Mouse (Mus musculus) adrenal gland (tissue): ENCODE measurements around the gene Ergic2.
"Not testable (repeated sequence)": the region's sequence is repeated elsewhere in the genome, so short reads cannot be mapped to it uniquely, and the experiment has no call there.

Experiments
- intact Hi-C: fragments of 180-260 bp; cut with DNase I; formaldehyde crosslinking; loops from one replicate; pipeline ENCODE4 v1.15.1; 2025

Ergic2 gene

DNA sequence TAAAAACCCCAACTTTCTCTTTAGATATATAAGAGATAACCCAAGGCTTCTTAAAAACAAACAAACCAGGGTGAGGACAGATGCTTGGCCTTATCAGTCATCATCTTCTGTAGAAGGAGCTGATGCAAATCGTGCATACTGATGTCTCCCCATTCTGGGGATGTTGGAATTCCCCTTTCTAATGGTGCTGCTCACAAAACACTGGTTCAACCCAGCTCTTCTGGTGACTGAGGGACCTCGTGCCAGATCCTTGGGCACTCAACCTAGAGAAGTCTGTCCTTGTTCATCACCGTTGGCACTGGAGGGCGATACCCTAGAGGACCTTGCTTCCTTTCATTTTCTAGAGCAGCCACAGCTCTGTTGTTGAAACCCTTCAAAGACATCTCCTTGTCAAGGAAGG is 4.6 kb upstream of the Ergic2 start:
- intact Hi-C loops: loop anchor here (10.0 kb wide), 1 partner anchor 678 kb away; the partner anchor contains the start of gene Caprin2

DNA sequence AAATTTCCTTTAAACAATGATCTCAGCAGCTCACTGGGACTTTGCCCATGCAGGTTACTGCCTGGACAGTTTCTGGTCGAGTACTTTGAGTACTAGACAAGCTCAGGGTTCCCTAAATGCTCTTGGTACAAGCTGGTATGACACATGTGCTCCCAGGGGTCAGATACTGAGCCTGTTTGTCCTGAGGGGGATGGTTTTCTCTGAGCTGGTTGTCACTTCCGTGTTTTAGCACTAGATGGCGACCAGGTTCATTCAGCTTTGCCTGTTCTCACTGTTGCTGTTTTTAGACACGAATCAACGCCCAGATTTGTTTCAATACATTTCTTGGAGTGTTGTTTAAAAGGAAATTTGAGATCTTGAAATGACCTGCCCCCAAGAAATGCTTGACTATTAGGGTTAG is 2.6 kb upstream of the Ergic2 start:
- intact Hi-C loops: loop anchor here (10.0 kb wide), 1 partner anchor 680 kb away; the partner anchor contains the start of gene Caprin2

DNA sequence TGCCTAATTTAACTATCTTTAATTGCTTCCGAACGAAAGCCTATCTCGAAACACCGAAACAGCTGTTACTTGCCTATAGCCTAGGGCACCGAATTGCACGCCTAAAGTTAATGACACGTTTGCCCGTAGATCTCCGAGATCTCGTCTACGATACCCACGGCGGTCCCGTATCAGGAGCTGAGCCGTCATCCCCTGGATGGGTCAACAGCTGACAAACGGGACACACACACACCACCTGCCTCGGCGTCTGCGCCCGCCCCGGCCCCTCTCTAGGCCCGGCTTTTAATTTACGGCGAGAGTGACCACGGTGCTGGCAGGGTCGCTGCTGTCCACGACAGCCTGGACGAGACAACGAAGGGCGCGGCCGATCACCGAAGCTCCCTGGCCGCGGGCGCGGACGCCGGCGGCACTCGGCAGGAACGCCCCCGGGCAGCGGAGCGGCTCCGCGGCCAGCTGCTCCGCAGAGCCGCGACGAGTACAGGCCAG is 740 bp downstream of the Ergic2 start:
- intact Hi-C loops: loop anchor here (10.0 kb wide), 1 partner anchor 683 kb away; the partner anchor contains the start of gene Caprin2

DNA sequence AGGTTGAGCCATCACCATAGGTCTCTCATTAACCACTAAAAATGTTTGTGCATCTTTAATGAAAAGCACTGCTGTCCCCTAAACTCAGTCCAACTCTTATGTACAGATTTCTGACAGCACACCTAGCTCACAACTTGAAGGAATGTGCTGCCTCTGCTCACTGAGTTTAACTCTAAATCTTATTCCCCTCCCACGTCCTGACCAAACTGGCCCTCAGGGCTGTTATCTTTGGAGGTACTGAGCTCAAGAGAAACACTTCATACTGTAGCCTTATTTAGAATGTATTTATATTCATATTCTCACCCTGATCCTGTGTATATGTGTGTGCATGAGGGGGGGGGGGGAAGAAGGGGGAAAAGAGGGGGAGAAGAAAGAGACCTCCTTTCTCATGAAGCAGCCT is 4.7 kb downstream of the Ergic2 start:
- intact Hi-C loops: no loop called here

DNA sequence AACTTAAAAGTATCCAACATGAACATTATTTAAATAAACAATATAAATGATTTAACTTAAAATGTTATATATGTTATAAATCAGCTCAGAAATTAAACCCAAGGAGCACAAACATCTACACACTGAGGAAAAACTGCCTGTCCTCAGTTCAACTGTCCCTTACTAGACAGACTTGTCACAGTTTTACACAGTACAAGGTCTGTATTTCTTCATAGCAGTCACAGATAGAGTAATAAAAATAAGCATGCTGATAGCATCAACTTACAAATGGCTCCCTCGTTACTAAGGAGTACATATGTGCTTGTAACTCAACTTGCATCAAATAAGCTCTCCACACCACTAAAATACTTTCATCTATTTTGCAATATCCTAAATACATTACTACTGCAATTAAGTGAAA is 7.0 kb downstream of the Ergic2 start:
- intact Hi-C loops: no loop called here

DNA sequence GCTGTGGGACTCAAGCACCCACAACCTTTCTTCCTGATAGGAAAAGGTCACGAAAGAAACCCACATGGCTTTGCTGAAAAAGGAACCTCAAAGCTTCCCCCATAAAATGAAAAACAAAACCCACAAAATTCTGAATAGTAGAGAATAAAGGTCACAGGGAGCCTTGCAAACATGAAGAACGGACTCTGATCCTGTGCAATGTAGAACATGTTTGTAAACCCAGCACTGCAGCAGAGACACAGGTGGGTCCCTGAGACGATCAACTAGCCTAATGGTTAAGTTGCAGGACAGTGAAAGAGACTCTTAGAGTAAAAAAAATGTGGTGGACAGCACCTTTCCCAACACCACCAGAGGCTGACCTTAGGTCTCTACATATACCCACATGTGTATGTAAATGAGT is 12.4 kb downstream of the Ergic2 start:
- intact Hi-C loops: no loop called here

DNA sequence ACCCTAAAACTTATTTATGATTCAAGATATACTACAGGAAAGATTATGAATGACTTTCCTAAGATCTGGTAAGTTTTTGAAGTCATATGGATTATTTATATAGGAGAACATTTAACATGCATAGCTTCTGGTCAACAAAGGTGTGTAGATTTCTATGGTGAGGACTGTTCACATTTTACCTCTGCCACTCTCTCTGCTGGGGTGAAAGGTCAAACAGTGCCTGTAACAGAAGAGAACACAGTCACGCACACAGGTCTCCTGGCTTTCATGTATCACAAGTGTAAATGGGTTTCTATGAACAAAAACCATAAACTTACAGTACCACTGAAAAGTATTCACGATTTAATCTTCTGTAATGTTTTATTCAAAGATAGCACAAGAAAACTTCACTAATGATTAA is 13.0 kb downstream of the Ergic2 start:
- intact Hi-C loops: no loop called here

DNA sequence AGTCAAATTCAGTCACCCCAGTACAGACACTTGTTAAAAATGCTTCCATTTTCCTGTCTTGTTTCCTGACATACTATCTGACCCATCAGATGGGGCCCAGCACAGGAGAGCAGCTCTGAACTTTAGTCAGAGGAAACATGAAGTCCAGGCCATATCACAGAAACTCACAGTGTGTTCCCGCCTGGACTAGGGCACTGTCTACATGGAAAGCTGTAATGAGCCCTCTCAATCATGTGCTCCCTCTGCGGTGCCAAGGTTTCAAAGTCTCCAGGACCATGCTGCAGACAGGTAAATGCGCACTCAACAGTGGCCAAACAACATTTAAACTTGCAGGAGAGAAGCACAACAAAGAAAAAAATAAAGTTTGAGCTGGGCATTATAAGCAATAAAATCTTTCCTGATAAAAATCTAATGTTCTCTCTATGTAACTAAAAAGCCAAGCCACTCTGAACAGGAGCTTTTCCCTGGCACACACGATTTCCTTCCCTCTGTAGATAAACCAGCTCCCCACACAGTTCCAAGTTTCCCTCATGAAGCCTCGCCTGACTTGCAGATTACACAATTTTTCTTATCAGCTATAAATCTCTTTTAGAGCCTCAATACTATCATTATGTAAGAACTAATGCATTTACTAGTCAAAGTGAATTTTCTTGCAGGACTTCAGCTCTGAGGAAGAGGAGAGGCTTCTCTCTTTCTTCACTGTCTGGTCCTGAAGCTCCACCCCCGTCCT is 18.0 kb downstream of the Ergic2 start:
- intact Hi-C loops: no loop called here

DNA sequence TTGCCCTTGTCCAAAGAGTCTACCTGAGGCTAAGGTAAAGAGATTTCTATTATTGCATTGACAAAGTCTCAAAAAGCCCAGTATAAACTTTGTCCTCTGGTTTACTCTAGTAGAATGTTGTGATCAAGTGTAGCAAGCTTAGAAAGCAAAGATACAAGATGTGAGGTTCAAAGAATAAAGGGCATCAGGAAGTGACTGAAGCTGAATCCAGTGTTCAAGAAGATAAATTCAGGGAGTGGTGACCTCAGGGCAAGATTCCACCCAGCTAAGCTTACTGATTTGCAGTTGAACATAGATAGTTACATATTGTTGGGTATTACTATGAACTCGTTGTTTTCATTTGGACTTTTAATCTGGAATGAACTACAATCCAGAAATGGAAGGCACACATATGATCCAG is 26.5 kb downstream of the Ergic2 start:
- intact Hi-C loops: no loop called here

DNA sequence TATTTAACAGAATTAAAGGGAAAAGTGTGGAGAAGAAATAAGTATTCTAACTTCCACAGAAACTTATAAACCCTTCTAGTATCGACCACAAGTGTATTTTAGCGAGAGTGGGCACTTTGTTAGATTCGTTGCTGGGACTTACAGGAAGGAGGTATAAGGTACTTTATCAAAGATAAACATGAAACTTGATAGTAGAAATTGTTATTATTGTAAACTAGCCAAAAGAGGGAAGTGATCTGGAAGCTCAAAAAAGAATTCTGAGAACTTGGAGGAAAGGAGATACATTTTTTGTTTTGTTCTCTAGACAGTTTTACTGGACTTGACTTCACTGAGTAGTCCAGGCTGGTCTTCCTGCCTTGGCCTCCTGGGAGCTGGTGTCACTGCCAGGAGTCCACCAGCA is 39.3 kb downstream of the Ergic2 start:
- intact Hi-C loops: no loop called here

DNA sequence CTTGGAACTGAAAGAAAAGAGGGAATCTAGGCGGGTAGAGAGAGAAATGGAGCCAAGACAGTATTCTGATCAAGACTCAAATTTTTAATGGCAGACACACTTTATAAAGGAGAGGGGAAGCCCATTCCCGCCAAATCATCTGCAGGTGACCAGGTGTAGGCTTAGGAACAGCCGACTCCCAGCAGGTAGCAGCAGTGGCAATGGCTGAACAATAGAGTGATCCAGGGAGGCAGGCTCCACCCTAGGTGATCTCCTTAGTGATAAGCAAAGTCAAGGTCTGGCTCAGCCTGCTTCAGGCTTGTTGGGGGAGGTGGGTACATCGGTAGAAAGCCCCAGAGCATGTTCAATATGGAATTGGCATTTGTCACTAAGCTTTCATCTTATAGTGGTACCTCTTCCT is 59.9 kb downstream of the Ergic2 start:
- intact Hi-C loops: not testable (repeated sequence)

DNA sequence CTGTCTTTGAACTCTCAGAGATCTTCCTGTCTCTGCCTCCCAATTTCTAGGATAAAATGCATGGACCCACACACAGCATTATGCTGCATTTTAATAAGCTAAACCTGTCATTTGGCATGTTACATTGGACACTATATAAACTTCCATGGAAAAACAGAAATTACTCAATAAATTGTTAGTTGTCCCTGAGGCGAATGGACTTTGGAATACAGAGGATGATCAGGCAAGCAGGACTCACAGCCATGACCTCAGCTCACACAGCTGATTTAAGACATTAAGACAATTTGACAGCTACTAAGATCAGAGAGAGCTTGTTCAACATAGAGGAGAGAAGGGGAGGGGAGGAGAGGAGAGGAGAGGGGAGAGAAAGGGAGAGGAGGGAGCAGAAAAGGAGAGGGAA is 69.8 kb downstream of the Ergic2 start:
- intact Hi-C loops: no loop called here

DNA sequence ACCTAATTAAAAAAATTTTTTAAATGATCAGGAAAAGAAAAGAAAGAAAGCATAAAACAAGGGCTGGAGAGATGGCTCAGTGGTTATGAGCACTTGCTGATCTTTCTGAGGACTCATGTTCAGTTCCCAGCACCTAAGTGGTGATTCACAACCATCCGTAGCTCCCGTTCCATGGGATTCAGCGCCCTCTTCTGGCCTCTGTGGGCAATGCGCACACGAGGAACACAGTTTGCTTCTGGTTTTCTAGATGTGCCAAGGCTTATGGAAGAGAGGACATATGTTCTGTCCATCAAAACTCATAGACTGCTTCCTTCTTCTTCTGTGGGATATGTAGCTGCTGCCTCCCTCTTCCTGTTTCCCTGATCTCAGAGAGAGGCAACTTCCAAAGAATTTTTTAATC is 70.3 kb downstream of the Ergic2 start:
- intact Hi-C loops: no loop called here

DNA sequence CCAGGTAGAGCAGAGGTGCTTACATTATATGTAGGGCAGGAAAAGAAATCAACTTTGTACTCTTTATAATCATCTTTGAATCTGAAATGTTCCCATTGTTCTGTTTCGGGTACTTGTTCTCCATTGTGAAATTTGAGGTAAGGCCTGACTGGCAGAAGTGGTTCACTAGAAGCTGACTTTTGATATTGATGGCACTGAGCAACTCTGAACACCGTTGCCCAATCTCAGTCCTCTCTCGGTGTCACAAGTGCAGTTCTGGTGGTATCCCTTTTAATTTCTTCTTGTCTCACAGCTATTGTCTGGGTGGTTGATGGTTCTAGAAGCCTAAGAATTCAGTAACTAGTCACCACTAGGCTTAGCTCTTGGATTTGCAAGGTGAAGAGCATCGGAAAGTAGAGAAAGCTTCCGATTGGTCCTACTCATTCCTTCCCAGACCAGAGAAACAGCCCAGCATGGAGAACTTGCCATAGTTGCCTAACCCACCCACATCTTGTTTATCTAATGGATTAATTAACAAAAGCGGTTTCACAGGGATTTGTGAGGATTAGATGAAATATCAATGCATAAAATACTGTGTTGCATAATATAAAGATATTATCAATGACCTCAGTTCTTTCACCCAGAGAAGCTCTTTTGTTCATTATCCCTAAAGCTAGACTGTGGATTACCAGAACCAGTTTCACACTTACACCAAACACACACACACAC is 72.7 kb downstream of the Ergic2 start:
- intact Hi-C loops: loop anchor here (5.0 kb wide), 1 partner anchor 222 kb away; no protein-coding TSS in a partner anchor

DNA sequence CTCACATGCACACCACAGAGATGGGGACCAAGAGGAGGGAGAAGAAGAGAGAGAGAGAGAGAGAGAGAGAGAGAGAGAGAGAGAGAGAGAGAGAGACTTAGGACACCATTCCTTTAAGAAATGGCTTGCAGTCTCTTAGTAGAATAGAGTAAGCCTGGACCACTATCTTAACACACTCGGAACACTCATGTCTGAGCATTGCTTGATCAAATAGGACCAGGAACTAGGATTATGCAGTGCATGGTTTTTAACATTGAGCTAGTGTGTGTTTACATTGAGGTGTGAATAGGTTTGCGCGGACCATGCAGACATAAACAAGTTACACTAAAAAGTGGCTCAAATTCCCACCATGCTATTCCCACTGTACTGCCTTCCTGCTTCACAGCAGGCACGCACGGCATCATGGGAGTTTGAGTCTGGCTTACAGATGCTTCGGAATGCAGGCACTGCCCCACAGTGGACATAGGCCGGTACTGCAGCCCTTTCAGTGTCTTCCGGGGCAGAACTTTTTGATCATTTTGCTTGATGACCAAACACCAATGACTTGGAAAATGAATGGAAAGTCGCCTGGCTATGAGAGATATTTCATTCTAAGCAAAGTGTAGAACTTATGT is 76.3 kb downstream of the Ergic2 start:
- intact Hi-C loops: loop anchor here (5.0 kb wide), 1 partner anchor 219 kb away; no protein-coding TSS in a partner anchor

DNA sequence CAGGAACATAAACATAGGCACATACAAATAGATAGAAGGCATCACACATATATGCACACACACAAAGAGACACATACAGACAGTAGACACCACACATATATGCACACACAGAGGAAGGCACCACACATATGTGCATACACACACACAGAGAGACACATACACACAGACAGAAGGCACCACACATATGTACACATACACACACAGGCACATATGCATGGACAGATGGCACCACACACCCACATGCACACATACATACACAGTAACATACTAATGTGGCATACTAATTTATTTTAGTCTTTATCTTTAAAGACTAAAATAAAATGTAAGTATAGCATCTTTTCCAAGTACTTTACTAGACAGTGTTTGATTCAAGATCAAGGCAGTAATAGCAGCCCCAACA is 78.6 kb downstream of the Ergic2 start:
- intact Hi-C loops: no loop called here

DNA sequence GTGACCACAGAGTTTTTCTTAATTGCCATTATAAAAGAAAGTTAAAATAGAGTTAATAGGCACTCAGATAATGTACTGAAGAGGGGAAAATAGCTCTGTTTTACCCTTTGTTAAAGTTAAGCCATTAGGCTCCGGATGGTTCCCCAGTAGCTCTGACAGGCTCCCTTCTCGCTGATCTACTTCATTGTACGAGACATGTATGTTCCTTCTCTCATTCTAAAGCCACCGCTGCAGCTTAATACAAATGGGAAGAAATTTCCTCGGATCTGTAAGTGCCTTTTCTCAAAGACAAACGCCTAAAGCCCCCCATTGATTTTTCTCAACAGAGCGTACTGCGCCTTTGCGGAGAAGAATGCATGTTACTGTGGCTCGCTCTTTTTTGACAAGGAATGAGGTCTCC is 79.9 kb downstream of the Ergic2 start:
- intact Hi-C loops: no loop called here
